Mouse (Mus musculus): ENCODE results near the gene Pacrg. TPM values are rescaled to one million over a fixed set of nuclear protein-coding genes. Genes with fewer than 3 reads are reported as not detected.
A peak's percentile ranks its signal among the peaks of the same experiment; 100 is the strongest.

Gene Pacrg
- total RNA-seq, 4 experiments from 2014 or later = 2.2 to 6.4 (median 4.8) TPM

DNA sequence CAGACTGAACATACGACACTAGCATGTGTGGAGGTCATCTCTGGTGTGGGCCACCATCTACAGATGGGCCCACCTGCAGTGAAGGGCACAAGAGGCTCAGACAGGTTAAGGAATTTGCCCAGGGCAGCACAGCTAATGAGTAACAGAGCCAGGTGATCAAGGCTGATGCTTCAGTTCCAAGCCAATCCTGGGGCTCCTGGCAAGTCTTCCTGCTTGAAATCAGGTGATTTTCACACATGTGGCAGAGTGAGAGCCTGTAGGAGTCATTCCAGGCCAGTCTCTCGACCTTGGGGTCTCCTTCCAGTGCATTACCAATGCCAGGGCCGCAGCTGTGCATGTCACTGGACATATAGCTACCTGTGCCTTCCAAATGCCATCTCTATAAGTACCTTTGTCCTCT lies 438.6 kb downstream of the Pacrg start:
- DNase-seq = no peak

GRCm38 (mm10) chr17:10399706-10400105 lies 440.4 kb downstream of the Pacrg start:
- DNase-seq = no peak

DNA sequence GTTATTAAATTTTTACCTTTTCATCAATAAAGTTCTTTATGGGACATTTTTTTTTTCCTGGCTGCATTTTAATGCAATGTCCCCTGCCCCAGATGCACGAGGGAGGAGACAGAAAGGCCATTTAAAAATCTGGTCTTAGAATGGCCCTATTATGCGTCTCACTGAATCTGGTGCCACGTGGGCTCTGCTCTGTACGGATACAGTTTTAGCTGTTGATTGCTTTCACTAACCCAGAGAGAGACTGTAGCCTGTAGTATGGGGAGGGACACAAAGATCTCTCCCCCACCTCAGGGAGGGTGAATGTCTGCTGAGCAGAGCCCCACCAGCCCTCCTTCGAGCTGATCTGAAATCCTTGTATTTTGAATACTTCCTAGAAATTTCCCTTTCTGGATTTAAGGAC lies 441.2 kb downstream of the Pacrg start:
- no peak for DNase-seq

- DNase-seq = no peak
These were observed 442.0 kb downstream of the Pacrg start for GRCm38 (mm10) chr17:10397924-10398627.

DNA sequence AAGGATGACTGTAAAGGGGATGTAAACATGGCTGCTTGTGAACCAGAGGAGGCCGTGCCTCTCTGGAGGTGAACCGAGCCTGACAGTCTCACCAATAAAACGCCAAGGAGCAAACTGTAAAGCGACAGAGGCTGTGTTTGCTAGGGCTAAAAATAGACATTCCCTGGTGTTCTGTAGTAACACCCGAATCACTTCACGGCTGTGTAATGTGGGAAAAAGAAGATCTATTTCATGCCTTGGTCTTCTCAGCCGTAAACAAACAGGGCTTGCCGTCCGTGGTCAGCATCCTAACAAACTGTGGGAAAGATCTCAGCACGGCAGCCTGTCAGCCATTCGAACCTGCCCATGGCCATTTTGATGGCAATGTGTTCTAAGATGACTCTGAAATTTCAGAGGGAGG lies 442.8 kb downstream of the Pacrg start:
- DNase-seq = no peak

DNA sequence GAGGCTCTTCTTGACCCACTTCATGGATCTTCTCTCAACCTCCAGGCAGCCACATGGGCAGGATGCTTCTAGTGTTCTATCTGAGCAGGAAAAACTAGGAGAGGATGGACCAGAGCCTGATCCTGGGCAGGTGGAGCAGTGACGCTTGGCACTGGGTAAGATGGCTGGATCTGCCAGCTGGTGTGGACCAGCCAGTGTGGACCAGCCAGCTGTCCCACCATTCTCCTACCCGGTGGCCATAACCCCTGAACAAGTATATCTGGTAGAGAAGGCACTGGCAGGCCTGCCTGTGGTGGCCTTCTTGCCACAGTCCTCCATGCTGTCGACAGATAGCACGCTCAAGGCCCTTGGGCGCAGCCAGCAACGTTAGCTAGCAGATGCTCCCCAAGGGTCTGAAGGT lies 443.2 kb downstream of the Pacrg start:
- no peak for DNase-seq

GRCm38 (mm10) chr17:10394855-10395254 lies 445.3 kb downstream of the Pacrg start:
- DNase-seq = no peak

DNA sequence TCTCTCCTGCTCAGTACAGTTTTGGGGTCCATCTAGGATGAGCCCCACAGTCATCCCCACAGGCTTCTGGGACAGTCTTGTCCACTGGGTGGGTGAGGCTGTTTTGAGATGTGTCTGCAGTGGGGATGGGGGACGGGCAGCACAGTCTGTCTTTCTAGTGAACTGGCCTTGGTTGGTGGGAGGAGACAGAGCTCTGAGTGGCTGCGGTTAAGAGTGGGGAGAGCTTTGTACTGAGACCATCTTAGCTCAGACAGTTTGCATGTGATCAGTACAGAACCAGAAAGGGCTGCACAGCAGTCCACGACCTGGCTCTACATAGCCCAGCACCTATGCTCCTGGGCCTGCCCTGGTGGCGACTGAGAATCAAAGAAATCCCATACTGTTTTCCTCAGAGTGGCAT lies 446.3 kb downstream of the Pacrg start:
- no peak for DNase-seq

GRCm38 (mm10) chr17:10392342-10393034 lies 447.6 kb downstream of the Pacrg start:
- no peak for DNase-seq

- peak; percentile 62 for DNase-seq
These were observed 449.6 kb downstream of the Pacrg start for GRCm38 (mm10) chr17:10390232-10391172.

DNA sequence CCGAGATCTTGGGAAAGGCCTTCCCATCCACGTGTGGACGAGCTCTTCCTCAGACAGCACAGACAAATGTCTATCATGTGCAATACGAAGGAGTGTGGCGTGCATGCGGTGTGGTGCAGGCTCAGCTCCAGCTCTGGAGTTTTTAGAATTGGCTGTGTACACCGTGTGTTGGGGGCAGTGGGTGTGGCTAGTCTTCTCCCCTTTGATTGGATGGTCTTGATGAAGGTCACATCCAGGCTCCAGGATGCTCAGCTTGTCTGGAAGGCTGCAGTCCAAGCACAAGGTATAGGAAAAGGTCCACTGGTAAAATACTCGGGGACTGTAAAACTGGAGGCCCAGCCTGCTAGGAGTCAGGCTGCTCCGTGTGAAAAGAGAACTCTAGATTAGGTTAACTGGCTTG lies 450.4 kb downstream of the Pacrg start:
- no peak for DNase-seq

- DNase-seq = no peak
These were observed 453.6 kb downstream of the Pacrg start for GRCm38 (mm10) chr17:10386548-10386947.

DNA sequence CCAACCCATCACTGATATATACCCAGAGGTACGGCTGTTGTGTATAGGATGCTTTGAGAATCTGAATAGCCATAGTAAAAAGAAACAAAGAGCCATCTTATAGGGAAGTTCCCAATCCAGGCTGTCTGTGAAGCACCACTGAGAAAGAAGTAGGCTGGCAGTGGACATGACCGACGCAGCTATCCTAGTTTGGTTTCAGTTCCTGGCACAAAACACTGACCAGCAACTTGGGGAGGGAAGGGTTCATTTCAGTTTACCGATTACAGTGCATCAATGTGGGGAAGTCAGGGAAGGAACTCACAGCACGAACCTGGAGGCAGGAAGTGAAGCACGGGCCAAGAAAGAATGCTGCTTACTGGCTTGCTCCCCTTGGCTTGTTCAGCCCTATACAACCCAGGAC lies 456.7 kb downstream of the Pacrg start:
- DNase-seq = no peak

- DNase-seq = no peak
These were observed 461.5 kb downstream of the Pacrg start for GRCm38 (mm10) chr17:10378467-10379175.

- no peak for DNase-seq
These were observed 462.5 kb downstream of the Pacrg start for GRCm38 (mm10) chr17:10377606-10378005.

DNA sequence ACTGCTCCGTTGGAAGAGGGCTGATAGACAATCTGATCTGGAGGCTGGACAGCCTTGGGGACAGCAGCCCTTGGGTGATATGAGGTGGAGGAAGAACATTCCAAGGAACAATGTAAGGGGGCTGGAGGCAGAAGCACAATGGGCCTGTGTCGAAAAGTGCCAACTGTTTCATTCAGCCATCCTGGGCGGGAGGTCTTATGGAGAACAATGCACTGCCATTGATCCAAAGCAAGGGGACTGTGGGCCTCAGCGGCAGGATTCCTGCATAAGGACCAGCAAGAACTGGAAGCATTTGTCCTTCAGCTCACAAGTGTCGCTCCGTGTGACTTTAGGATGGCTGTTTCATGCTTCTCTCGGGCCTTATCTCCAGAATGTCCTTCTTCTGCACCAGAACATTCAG lies 465.8 kb downstream of the Pacrg start:
- DNase-seq = no peak

DNA sequence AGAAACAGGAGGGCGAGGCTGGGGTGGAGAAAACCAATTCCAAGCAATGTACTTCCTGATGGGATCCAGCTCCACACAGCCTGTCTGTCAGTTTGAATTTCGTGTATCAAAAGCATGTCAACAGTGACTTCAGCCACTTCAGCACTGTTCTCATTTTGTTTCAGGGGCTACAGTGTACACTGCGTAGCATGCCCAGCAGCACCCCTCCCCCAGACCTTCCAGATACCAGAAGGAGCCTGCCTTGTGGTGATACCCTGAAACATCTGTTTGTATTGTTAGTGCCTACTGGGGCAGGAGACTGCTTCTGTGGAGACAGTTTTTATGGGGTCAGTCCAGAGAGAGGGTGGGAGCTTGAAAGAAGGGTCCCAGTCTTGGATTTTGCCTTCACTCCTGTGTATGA lies 466.4 kb downstream of the Pacrg start:
- DNase-seq = no peak

DNA sequence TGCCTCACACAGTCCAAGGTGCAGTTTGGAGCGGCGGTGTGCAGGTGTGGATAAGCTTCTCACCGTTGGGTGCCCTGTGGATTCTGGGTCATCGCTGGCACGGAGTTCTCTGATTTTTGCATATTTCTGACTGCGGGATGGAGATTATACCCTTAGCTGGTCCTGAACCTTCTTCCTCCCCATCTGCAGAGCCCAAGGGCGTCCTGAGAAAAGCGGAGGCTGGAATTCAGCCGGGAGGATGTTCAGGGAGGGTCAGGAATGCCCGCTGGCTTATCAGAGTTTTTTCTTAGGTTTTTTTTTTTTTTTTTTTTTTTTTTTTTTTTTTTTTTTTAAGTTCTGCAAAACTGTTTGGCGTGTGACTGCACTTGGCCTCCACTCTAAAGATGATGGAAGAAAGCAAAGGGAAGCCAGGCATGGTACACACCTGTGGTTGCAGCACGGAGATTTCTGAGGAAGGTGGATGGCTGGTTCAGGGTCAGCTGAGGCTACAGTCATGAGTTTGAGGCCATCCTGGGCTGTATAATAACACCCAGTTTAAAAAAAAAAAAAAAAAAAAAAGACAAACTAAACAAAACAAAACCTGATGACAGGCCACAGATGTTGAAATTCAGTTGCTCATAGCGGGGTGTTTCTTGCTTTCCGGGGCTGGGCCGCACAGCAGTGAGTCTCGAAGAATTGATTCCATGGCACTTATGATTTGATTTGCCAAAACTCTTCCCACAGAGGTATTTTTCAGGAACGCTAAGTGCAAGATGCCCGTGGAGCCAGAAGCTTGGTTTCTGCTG lies 467.9 kb downstream of the Pacrg start:
- DNase-seq = no peak

- DNase-seq = no peak
These were observed 468.6 kb downstream of the Pacrg start for GRCm38 (mm10) chr17:10371472-10371871.

DNA sequence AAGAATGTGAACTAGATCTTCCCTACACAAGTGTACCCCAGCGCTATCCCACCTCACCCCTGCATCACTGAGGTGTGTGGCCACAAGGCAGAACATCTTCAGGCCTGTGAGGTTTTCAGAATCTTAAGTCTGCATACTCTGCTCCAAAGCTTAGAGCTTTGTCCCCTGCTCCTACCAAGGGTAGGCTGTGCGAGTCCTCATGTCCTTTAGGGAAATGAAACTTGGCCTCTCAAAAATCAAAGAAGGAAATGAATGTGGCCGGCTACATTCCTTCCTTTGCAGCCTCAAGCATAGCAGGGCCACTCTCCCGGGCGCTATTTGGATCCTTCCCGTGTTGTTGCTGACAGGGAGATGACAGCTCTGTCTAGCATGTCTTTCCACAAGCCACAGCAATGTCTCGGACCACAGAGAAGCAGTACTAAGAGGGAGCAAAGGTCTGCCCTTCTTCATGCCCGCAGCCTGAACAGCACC lies 469.4 kb downstream of the Pacrg start:
- DNase-seq = no peak

- DNase-seq = no peak
These were observed 470.0 kb downstream of the Pacrg start for GRCm38 (mm10) chr17:10369961-10370659.

All from adrenal gland, adult 8-10 months (tissue).